Mouse (Mus musculus) liver, embryonic 14.5 days (tissue): ENCODE data around the gene Smurf2. TPM values are rescaled to one million over a fixed set of nuclear protein-coding genes. Genes with fewer than 3 reads are reported as not detected.
A peak's percentile ranks its signal among the peaks of the same experiment; 100 is the strongest.
"Not testable (repeated sequence)": the region's sequence is repeated elsewhere in the genome, so short reads cannot be mapped to it uniquely, and the experiment has no call there.

Experiments
- ATAC-seq: fragments of 200-750 bp; cut with Nextera tagmentation; 2 replicates; pipeline ENCODE4 v1.8.0; 2017; ENCODE audit warnings: moderate number of reproducible peaks, mild to moderate bottlenecking, moderate library complexity; ENCODE audit not compliant: insufficient read depth
- DNase-seq, 3 experiments: peaks; one replicate each; pipeline ENCODE4 v3.0.0-alpha.2; 2012 to 2013; ENCODE audit warnings: low read depth in 3 of 3, low spot score in 3 of 3
- H3K27ac ChIP-seq: fragments of 300-500 bp; sonication (generic); 2 replicates; pipeline ENCODE4 v1.5.1; 2014; ENCODE audit warnings: moderate library complexity, mild to moderate bottlenecking, control low read depth, inconsistent platforms
- H3K27me3 ChIP-seq: fragments of 300-500 bp; sonication (generic); 2 replicates; pipeline ENCODE4 v1.6.1; 2014; ENCODE audit warnings: mild to moderate bottlenecking, low read length, moderate library complexity; ENCODE audit not compliant: control insufficient read depth, insufficient read depth
- H3K36me3 ChIP-seq: fragments of 300-500 bp; sonication (generic); replicated peaks from 2 replicates; pipeline ENCODE4 v1.6.1; 2014; ENCODE audit warnings: low read depth; ENCODE audit not compliant: control insufficient read depth, insufficient read depth
- H3K4me1 ChIP-seq, 2 experiments: fragments of 200-500 bp in 1 of 2; fragments of 300-500 bp in 1 of 2; sonication (generic) in 1 of 2; replicated peaks; 2 replicates each; pipeline ENCODE4 v1.6.1; 2012 to 2014; ENCODE audit warnings: antibody characterized with exemption in 1 of 2, inconsistent platforms in 1 of 2, low read length in 1 of 2; ENCODE audit not compliant: control insufficient read depth in 2 of 2, insufficient read depth in 2 of 2
- H3K4me2 ChIP-seq: fragments of 300-500 bp; sonication (generic); 2 replicates; pipeline ENCODE4 v1.6.1; 2014; ENCODE audit warnings: low read depth, mild to moderate bottlenecking, control low read depth, moderate library complexity
- H3K4me3 ChIP-seq, 2 experiments: fragments of 200-500 bp in 1 of 2; fragments of 300-500 bp in 1 of 2; sonication (generic) in 1 of 2; 2 replicates each; pipeline ENCODE4 v1.5.1; 2012 to 2014; ENCODE audit warnings: low read depth in 2 of 2, low read length in 2 of 2, mild to moderate bottlenecking in 2 of 2, control low read depth in 1 of 2, inconsistent platforms in 1 of 2, moderate library complexity in 1 of 2; ENCODE audit not compliant: insufficient read depth in 1 of 2
- H3K9ac ChIP-seq: fragments of 300-500 bp; sonication (generic); replicated peaks from 2 replicates; pipeline ENCODE4 v1.6.1; 2014; ENCODE audit warnings: mild to moderate bottlenecking, control low read depth, moderate library complexity
- H3K9me3 ChIP-seq: fragments of 300-500 bp; sonication (generic); 2 replicates; pipeline ENCODE4 v1.6.1; 2016; ENCODE audit warnings: low read length, mixed read lengths; ENCODE audit not compliant: control insufficient read depth
- CTCF ChIP-seq: IDR thresholded peaks from 2 replicates; pipeline ENCODE4 v1.5.1; 2016; ENCODE audit warnings: antibody characterized with exemption, low read depth, control low read depth
- EP300 ChIP-seq: IDR thresholded peaks from 2 replicates; pipeline ENCODE4 v1.6.1; 2016; ENCODE audit warnings: antibody characterized with exemption, low read depth
- WGBS: fragments of 180-500 bp; shearing (Covaris S2); extraction: QIAGEN DNeasy Blood & Tissue Kit; methylation state at CpG from one replicate; pipeline ENCODE4 v1.1.7; 2014; ENCODE audit not compliant: insufficient replicate concordance; 5-methylcytosine and 5-hydroxymethylcytosine counted together
- polyA plus RNA-seq, 2 experiments: library from polyadenylated mRNA; depleted of rRNA in 1 of 2; stranded (reverse) in 1 of 2; unstranded in 1 of 2; fragments of >200 nt; fragmentation: Nextera tagmentation in 1 of 2; extraction: Ambion mirVana in 1 of 2; gene quantifications; 2 replicates each; pipeline versions ENCODE4 v1.2.1 to v1.2.3; 2012 to 2014

Smurf2 gene
- polyA plus RNA-seq, 2 experiments = 3.2 to 3.8 TPM

DNA sequence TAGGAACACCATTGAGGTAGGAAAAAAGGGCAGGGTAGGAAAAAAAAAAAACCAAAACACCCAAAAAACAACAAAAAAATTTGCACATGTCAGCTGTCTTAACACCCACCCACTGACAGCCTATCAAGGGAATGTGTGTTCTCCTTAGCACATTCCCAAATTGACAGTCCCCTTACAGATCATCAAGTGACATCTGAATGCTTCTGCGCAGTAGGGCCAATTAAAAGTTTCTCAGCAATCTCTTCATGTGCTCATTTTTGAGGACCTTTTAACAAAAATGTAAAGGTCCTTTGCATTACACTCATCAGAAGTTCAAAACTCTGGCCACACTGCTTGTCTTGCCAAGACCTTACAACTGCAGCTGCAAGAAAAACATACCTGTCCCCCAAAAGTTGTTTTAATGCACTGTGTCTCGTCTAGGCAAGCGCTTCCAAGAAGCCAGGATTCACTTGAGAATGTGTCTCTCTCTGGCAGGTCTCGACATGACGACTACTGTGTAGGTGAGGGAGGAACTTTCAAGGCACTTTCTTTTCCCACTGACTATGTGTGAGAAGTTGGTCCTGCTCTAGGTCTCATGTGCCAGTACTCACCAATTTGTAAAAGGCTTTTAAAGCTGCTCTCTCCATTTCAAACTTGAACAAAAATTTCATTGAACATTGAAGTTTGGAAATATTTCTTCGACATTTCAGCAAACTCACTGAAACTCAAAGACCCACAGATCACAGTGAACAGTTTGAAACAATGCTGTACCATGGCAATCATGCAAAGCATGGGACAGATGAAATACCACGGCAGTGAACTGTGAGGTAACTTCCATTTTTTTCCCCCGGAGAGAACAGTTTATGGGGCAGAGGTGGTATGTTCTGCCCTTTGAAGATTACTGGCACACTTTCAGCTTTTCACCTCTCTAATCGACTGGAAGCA lies 137.4 kb downstream of the Smurf2 start:
- Histone ChIP-seq H3K4me3 (no peak overlapping the region), H3K36me3 (peaks cover 75% of the 10 kb centered on the region), H3K4me2 (no peak overlapping the region), H3K9me3 (no peaks in the 10 kb centered on the region), H3K27ac (no peak overlapping the region), H3K9ac (no peak overlapping the region; the same call in 1 of the 2 replicates), H3K4me1 (peaks cover 7 to 9% of the 10 kb centered on the region in 2 experiments), H3K27me3 (no peaks in the 10 kb centered on the region)
- WGBS = 87% methylated on average over 9 of the region's 9 CpGs
- no peak for ATAC-seq
- DNase-seq = no peak
- no peak for TF ChIP-seq EP300
- TF ChIP-seq CTCF = no peak

DNA sequence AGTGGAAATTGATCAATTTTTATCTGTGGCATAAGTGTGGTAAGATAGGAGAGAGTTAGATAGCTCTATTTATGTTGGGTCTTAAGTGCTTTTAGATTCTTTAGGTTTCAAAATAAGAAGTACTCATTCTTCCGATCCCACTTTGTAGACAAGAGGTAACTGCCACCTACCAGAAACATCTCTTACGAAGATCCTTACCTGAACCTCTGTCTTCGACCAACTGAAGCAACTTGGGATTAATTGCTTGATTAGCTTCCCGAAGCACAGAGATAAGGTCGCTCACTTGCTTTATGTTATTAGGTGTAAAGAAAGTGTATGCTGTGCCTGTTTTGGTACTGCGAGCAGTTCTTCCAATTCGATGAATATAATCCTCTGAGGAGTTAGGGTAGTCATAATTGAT lies 138.2 kb downstream of the Smurf2 start:
- peaks cover 9 to 13% of the 10 kb centered on the region in 2 experiments for H3K4me1 ChIP-seq
- WGBS = 84% methylated on average over 7 of the region's 7 CpGs

GRCm38 (mm10) chr11:106780590-106781220 lies 139.8 kb downstream of the Smurf2 start:
- H3K36me3 ChIP-seq = peaks cover 61% of the 10 kb centered on the region
- TF ChIP-seq EP300 = no peak
- no peak for TF ChIP-seq CTCF
- H3K4me3 ChIP-seq = peak overlapping the region in 1 of 2 experiments; percentile 83; a peak in 1 of 4 replicates
- DNase-seq (no peak), ATAC-seq (no peak)
- H3K4me2 ChIP-seq = peak overlapping the region; percentile 85
- peak overlapping the region; percentile 97 for H3K27ac ChIP-seq
- no peaks in the 10 kb centered on the region for H3K9me3 ChIP-seq
- no peak overlapping the region for H3K9ac ChIP-seq
- H3K4me1 ChIP-seq = peaks cover 6 to 12% of the 10 kb centered on the region in 2 experiments
- WGBS = 74% methylated on average over 6 of the region's 6 CpGs
- H3K27me3 ChIP-seq = no peaks in the 10 kb centered on the region

More for the DNA sequence above, 138.2 kb downstream of the Smurf2 start:
- not testable (repeated sequence) for H3K27me3 ChIP-seq, H3K4me2 ChIP-seq, H3K9ac ChIP-seq, H3K9me3 ChIP-seq, H3K4me3 ChIP-seq, ATAC-seq, H3K27ac ChIP-seq, DNase-seq
- H3K36me3 ChIP-seq = peaks cover 75% of the 10 kb centered on the region

DNA sequence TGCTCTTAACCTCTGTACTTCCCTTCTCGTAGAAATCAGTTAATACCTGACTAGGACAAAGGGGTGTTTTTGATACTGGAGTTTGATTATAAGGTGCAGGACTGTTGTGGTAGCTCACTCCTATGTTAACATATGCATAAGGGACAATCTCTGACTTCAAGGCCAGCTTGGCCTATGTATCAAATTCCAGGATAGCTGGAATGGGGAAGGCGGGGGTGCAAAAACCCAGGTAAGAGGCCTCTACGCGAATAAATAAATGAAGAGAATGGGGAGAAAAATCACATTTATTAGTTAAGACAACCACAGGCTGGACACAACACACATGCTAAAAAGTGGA lies 140.5 kb downstream of the Smurf2 start:
- Histone ChIP-seq H3K9me3 (no peaks in the 10 kb centered on the region), H3K4me1 (peaks cover 6 to 12% of the 10 kb centered on the region in 2 experiments), H3K4me2 (peak overlapping the region; percentile 85), H3K27me3 (no peaks in the 10 kb centered on the region), H3K27ac (peak overlapping the region; percentile 97), H3K9ac (peak overlapping the region; percentile 61), H3K4me3 (peak overlapping the region; percentile 40 to 83; a peak in 3 of 4 replicates), H3K36me3 (peaks cover 59% of the 10 kb centered on the region)
- no peak for TF ChIP-seq CTCF
- no peak for TF ChIP-seq EP300
- DNase-seq = no peak
- 67% methylated on average over 4 of the region's 4 CpGs for WGBS
- ATAC-seq = no peak
